Mouse (Mus musculus) right cerebral cortex, adult 18-20 months (tissue): ENCODE measurements around the gene Rhox2a.
"Not testable (repeated sequence)": the region's sequence is repeated elsewhere in the genome, so short reads cannot be mapped to it uniquely, and the experiment has no call there.

ENCODE experiments used
- DNase-seq: peaks from one replicate; pipeline ENCODE4 v3.0.0; 2022; ENCODE audit warnings: mixed read lengths

Rhox2a gene

DNA sequence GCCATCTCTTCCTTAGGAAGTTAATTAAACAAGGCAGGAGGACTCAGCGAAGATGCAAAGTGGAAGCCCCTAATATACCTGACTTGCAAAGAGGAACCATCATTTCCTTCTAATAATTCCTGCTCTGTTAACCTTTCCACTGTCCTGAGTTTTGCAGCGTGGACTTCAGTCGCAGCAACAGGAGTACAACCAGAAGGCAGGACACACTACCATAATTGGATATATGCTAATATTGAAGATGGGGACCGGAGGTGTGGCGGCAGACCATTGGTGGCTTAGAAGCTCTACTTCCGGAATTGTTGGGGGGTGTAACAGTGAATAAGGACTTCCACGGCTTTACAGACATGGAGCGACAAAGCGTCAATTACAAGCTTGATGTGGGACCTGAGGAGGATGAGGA lies at the start of gene Rhox2a:
Gene Rhox2a, plus strand, starts transcription at position 301 of the 400 bp plus-strand sequence.
- DNase-seq, result not testable (repeated sequence)

DNA sequence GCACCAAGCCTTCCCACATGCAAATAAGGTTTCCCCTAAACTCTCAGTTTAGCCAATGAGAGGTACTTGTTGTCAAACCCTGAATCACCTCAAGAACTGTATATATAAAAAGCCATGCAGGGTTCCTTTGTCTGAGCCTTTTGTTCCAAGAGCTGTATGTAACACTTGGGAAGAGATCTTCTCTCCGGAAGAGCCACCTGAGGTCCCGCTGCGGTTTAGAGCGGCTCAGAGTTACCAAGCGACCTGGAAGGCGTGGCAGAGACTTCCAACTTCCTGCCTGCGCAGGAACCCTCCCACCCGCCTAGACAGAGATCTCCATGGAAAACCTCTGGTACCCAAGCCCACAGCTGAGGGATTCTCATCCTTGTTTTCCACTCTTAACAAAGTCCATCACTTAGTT lies 46.1 kb upstream of the Rhox2a start:
- DNase-seq, result no peak

DNA sequence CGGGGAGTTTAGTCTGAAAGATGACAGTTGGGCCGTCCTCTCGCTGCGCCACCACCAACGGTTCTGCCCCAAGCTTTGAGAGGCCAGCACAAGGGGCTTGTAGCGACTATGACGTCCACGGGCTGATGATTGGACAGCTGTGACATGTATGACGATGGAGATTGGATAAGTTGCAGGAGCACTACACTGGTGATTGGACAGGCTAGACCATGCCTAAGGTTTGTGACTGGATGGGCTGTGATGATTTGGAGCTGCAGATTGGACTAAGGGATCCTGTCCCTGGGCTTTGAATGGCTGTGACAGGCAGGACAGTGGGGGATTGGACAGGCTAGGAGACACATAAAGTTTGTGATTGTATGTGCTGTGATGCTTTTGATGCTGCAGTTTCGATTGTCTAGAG lies 33.8 kb upstream of the Rhox2a start, which contains the start of gene Gm9:
Gene Gm9, minus strand, starts transcription at position 101 of the 400 bp plus-strand sequence.
- no peak for DNase-seq

DNA sequence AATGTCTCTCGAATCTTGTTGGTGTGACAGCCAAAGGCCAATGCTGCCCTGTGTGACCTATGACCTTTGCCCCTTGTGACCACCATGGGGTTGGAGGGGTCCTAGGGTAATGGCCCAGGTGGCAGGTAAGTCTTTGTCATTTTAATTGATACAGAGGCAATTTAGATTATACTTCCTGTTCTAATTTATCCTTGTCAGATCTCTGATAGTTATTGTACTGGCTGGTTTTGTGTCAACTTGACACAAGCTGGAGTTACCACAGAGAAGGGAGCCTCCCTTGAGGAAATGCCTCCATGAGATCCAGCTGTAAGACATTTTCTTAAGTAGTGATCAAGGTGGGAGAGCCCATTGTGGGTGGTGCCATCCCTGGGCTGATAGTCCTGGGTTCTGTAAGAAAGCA lies 22.6 kb upstream of the Rhox2a start, which contains the start of gene Rhox1:
Gene Rhox1, minus strand, starts transcription at position 101 of the 400 bp plus-strand sequence.
- not testable (repeated sequence) for DNase-seq

DNA sequence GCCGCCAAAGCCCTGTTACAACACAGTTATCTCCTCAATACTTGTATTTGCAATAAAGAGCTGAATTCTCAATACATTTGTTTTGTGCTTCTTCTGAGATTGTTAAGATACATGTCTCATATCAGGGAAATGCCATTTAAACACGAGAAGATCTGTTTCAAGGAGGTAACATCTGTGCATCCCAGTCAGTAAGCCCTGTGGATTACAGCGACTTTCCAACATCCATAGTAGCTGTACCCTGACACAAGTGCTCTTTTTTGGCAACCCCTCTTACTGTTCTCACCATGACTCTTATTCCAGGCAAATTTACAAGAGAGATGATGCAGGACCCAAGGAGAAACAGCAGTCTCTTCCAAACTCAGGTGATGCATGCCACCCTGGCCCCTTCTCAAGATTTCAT lies 4.8 kb downstream of the Rhox2a start, which contains the start of gene Rhox3a:
Gene Rhox3a, plus strand, starts transcription at position 301 of the 400 bp plus-strand sequence.
- DNase-seq, result not testable (repeated sequence)

DNA sequence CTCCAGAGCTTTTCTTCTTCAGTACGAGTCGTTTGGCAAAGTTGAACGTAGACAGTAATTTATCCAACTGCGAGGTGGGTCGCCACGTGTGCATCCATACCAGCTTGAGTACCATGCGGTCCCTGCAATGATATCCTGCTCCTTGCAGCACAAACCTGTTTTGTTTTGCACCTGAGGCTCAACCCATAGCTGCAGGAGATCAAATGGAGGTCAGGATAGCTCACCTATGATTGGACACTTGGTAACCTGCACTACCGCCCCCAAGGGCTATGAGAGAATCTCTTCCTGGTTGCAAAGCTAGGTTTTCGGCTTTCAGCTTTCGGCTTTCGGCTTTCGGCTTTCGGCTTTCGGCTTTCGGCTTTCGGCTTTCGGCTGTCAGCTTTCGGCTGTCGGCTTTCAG lies 20.3 kb downstream of the Rhox2a start, which contains the start of gene Rhox4a:
Gene Rhox4a, plus strand, starts transcription at position 301 of the 400 bp plus-strand sequence.
- DNase-seq, result not testable (repeated sequence)
